8 mouse cellular contexts compared by ENCODE assay signal in genomic region chr9:44134101-44134850, GRCm38 (mm10). TPM values are rescaled to one million over a fixed set of nuclear protein-coding genes. Genes with fewer than 3 reads are reported as not detected.
A peak's percentile ranks its signal among the peaks of the same experiment; 100 is the strongest.
DNase-seq lines count a peak whose midpoint lies in the region; ATAC-seq and TF ChIP-seq lines count a peak whose summit lies in the region.

Gene Mcam (plus strand): TSS chr9:44134469.

- peak within 1 kb of the TSS; percentile 35; the same call in 1 of the 2 replicates for H3K27ac ChIP-seq in forebrain, embryonic 13.5 days
- peak within 1 kb of the TSS; percentile 56 for H3K27ac ChIP-seq in testis, adult 2 months (ENCODE audit: control insufficient read depth, insufficient read depth, low read depth, low read length)

- peaks cover 12% of the 10 kb centered on the region for H3K4me1 ChIP-seq in erythroblast, embryonic 14.5 days (ENCODE audit: control insufficient read depth)
- H3K4me1 ChIP-seq in forebrain, embryonic 13.5 days, result peaks cover 56% of the 10 kb centered on the region
- H3K4me1 ChIP-seq in testis, adult 2 months (ENCODE audit: control insufficient read depth, insufficient read depth, low read length), result peaks cover 36% of the 10 kb centered on the region

- DNase-seq in brain, embryonic 14.5 days (ENCODE audit: low read depth), result peak; percentile 72
- peak; percentile 68 to 69 for DNase-seq in heart, postnatal 36 days
- DNase-seq in layer of hippocampus, postnatal 14 days (ENCODE audit: low spot score in 2 of 2), result peak in 1 of 2 experiments; percentile 54

- H3K27me3 ChIP-seq in erythroblast, embryonic 14.5 days (ENCODE audit: control insufficient read depth), result peaks cover 84% of the 10 kb centered on the region
- H3K27me3 ChIP-seq in forebrain, embryonic 13.5 days, result peaks cover 46% of the 10 kb centered on the region
- H3K27me3 ChIP-seq in testis, adult 2 months (ENCODE audit: control insufficient read depth, insufficient read depth, low read length), result no peaks in the 10 kb centered on the region

- no peak for TF ChIP-seq POLR2A in brain, embryonic 14.5 days (IDR thresholded peaks at IDR 0.05; ENCODE audit: borderline replicate concordance, extremely low read depth, insufficient read depth, insufficient read length, poor library complexity, severe bottlenecking)
- peak; percentile 29; the same call in 1 of the 2 replicates for TF ChIP-seq POLR2A in testis, adult 2 months (IDR thresholded peaks at IDR 0.05; ENCODE audit: control insufficient read depth, low read depth, low read length)

- H3K36me3 ChIP-seq in erythroblast, embryonic 14.5 days (ENCODE audit: control insufficient read depth), result no peaks in the 10 kb centered on the region
- H3K36me3 ChIP-seq in forebrain, embryonic 13.5 days (ENCODE audit: poor library complexity, severe bottlenecking), result peaks cover 6% of the 10 kb centered on the region; the same call in 1 of the 2 replicates
- H3K36me3 ChIP-seq in testis, adult 2 months (ENCODE audit: control insufficient read depth, insufficient read depth, low read length), result no peaks in the 10 kb centered on the region

- no peaks in the 10 kb centered on the region; the same call in 1 of the 2 replicates for H3K9me3 ChIP-seq in erythroblast, embryonic 14.5 days (ENCODE audit: control insufficient read depth, low read length)
- H3K9me3 ChIP-seq in forebrain, embryonic 13.5 days (replicated peaks), result no peaks in the 10 kb centered on the region

- under 1% methylated on average over 55 of the region's 55 CpGs for WGBS in forebrain, embryonic 13.5 days

- no peak for ATAC-seq in erythroblast, adult 5-6 weeks (replicated peaks; ENCODE audit: low FRiP score, poor library complexity, severe bottlenecking)
- ATAC-seq in forebrain, embryonic 13.5 days, result peak; percentile 46
- peak; percentile 17; the same call in 1 of the 2 replicates for ATAC-seq in megakaryocyte, adult 5-6 weeks (ENCODE audit: poor library complexity, severe bottlenecking)

- peak within 1 kb of the TSS; percentile 71 for H3K9ac ChIP-seq in forebrain, embryonic 13.5 days

- peak within 1 kb of the TSS; percentile 89 for H3K4me2 ChIP-seq in forebrain, embryonic 13.5 days

- intact Hi-C loops in heart, postnatal 36 days (cut with DNase I), result no loop called here

- H3K4me3 ChIP-seq in erythroblast, embryonic 14.5 days (replicated peaks), result peak within 1 kb of the TSS; percentile 31
- peak within 1 kb of the TSS; percentile 52 for H3K4me3 ChIP-seq in forebrain, embryonic 13.5 days
- peak within 1 kb of the TSS; percentile 86 for H3K4me3 ChIP-seq in testis, adult 2 months (ENCODE audit: control insufficient read depth, low read depth, low read length)

- no peak for TF ChIP-seq CTCF in brain, embryonic 14.5 days (IDR thresholded peaks at IDR 0.05; ENCODE audit: borderline replicate concordance, extremely low read depth, insufficient read depth, insufficient read length)
- TF ChIP-seq CTCF in testis, adult 2 months (IDR thresholded peaks at IDR 0.05; ENCODE audit: control insufficient read depth, insufficient read depth, insufficient replicate concordance, low read depth, low read length), result no peak

RNA-seq across cellular contexts. Expression of gene Mcam, which starts in this region (rescaled TPM):
- polyA plus RNA-seq in erythroblast, embryonic 14.5 days (2012), result not detected in 2 replicates
- total RNA-seq in erythroblast, adult 5-6 weeks (2015; ENCODE audit: low replicate concordance), result 0.77 TPM in 1 of 2 replicates, not detected in the other
- total RNA-seq in erythroblast, adult 5-6 weeks (2017; ENCODE audit: low replicate concordance), result 0.60 TPM in 1 of 2 replicates, not detected in the other
- polyA plus RNA-seq in brain, embryonic 14.5 days (2012; rRNA removed), result 28.5 and 28.9 TPM in 2 replicates
- polyA plus RNA-seq in forebrain, embryonic 13.5 days (2015; fragmentation: Nextera tagmentation; extraction: Ambion mirVana), result 15.6 and 16.7 TPM in 2 replicates
- total RNA-seq in heart, postnatal 36 days (2021), result 10 to 100 TPM; 38.7 to 39.3 TPM
- total RNA-seq in layer of hippocampus, postnatal 14 days (2021), result 10 to 100 TPM; 24.5 to 27.8 TPM
- 1.6 TPM in 2 replicates for total RNA-seq in megakaryocyte, adult 5-6 weeks (2015)
- total RNA-seq in megakaryocyte, adult 5-6 weeks (2017), result 3.2 and 5.8 TPM in 2 replicates
- 14.1 and 14.3 TPM in 2 replicates for polyA plus RNA-seq in testis, adult 2 months (2012; rRNA removed)

Comparison
In these comparisons a context has a peak if more than half of its experiments do, and no peak if none do; other contexts are left out.
1. RNA of gene Mcam (polyA plus RNA-seq): 28.5 to 28.9 TPM in brain, embryonic 14.5 days, 15.6 to 16.7 TPM in forebrain, embryonic 13.5 days and 14.1 to 14.3 TPM in testis, adult 2 months; not detected in erythroblast, embryonic 14.5 days; every median in the first group is over 10 times any median in the second.
2. H3K4me3 ChIP-seq: peak in every context shown above with its lines; median percentile 86 in testis, adult 2 months; 52 in forebrain, embryonic 13.5 days; 31 in erythroblast, embryonic 14.5 days.